Mouse (Mus musculus): Measurements from ENCODE around the gene Ly6g6d. TPM values are rescaled to one million over a fixed set of nuclear protein-coding genes. Genes with fewer than 3 reads are reported as not detected.
A peak's percentile ranks its signal among the peaks of the same experiment; 100 is the strongest.

Gene Ly6g6d
- polyA plus RNA-seq, 1 experiment from 2014 or later, result 1.4 TPM

GRCm38 (mm10) chr17:35049561-35050016 is 28.3 kb downstream of the Ly6g6d start, which contains the start of gene Clic1:
Clic1 (plus strand) TSS chr17:35049966.
- Histone ChIP-seq H3K9ac (ENCODE audit: low read depth, low read length) (peak within 1 kb of the TSS; percentile 84), H3K36me3 (ENCODE audit: control insufficient read depth, insufficient read depth, low read length) (peaks cover 25% of the 10 kb centered on the region), H3K4me2 (ENCODE audit: low read depth, low read length) (peak within 1 kb of the TSS; percentile 83), H3K27me3 (replicated peaks; ENCODE audit: control insufficient read depth, insufficient read depth, low read length) (no peaks in the 10 kb centered on the region), H3K9me3 (ENCODE audit: control insufficient read depth, low read length) (no peaks in the 10 kb centered on the region), H3K4me3 (ENCODE audit: low read depth, low read length) (peak within 1 kb of the TSS; percentile 61), H3K27ac (replicated peaks; ENCODE audit: low read depth, low read length) (peak within 1 kb of the TSS; percentile 96), H3K4me1 (ENCODE audit: control insufficient read depth, insufficient read depth, low read length) (peaks cover 50% of the 10 kb centered on the region)
- DNase-seq (ENCODE audit: low spot score) (peak; percentile 94), ATAC-seq (ENCODE audit: low read depth) (peak; percentile 35)
- 2% methylated on average over 11 of the region's 11 CpGs for WGBS

GRCm38 (mm10) chr17:35048932-35049440 is 28.9 kb downstream of the Ly6g6d start:
- ATAC-seq (ENCODE audit: low read depth) (no peak), DNase-seq (ENCODE audit: low spot score) (no peak)
- peak overlapping the region; percentile 83 for H3K4me2 ChIP-seq (ENCODE audit: low read depth, low read length)
- H3K4me1 ChIP-seq (ENCODE audit: control insufficient read depth, insufficient read depth, low read length), result peaks cover 50% of the 10 kb centered on the region
- WGBS, result 70% methylated on average over 5 of the region's 5 CpGs
- H3K4me3 ChIP-seq (ENCODE audit: low read depth, low read length), result peak overlapping the region; percentile 61; the same call in 1 of the 2 replicates
- no peaks in the 10 kb centered on the region for H3K9me3 ChIP-seq (ENCODE audit: control insufficient read depth, low read length)
- H3K27ac ChIP-seq (replicated peaks; ENCODE audit: low read depth, low read length), result peak overlapping the region; percentile 96
- no peaks in the 10 kb centered on the region for H3K27me3 ChIP-seq (replicated peaks; ENCODE audit: control insufficient read depth, insufficient read depth, low read length)
- H3K36me3 ChIP-seq (ENCODE audit: control insufficient read depth, insufficient read depth, low read length), result peaks cover 20% of the 10 kb centered on the region
- peak overlapping the region; percentile 84; the same call in 1 of the 2 replicates for H3K9ac ChIP-seq (ENCODE audit: low read depth, low read length)

GRCm38 (mm10) chr17:35048149-35048931 is 29.5 kb downstream of the Ly6g6d start:
- no peaks in the 10 kb centered on the region for H3K27me3 ChIP-seq (replicated peaks; ENCODE audit: control insufficient read depth, insufficient read depth, low read length)
- H3K36me3 ChIP-seq (ENCODE audit: control insufficient read depth, insufficient read depth, low read length), result peaks cover 14% of the 10 kb centered on the region
- 35% methylated on average over 10 of the region's 11 CpGs for WGBS
- H3K4me2 ChIP-seq (ENCODE audit: low read depth, low read length), result 0 out of 2 replicates have a peak overlapping the region, but pooled peaks have one; percentile 2
- H3K9me3 ChIP-seq (ENCODE audit: control insufficient read depth, low read length), result no peaks in the 10 kb centered on the region
- H3K4me1 ChIP-seq (ENCODE audit: control insufficient read depth, insufficient read depth, low read length), result peaks cover 50% of the 10 kb centered on the region
- H3K27ac ChIP-seq (replicated peaks; ENCODE audit: low read depth, low read length), result peak overlapping the region; percentile 96
- no peak for ATAC-seq (ENCODE audit: low read depth)
- H3K4me3 ChIP-seq (ENCODE audit: low read depth, low read length), result no peak overlapping the region
- DNase-seq (ENCODE audit: low spot score), result no peak
- H3K9ac ChIP-seq (ENCODE audit: low read depth, low read length), result no peak overlapping the region

GRCm38 (mm10) chr17:35047688-35048087 is 30.2 kb downstream of the Ly6g6d start:
- DNase-seq (ENCODE audit: low spot score) (no peak), ATAC-seq (ENCODE audit: low read depth) (no peak)
- H3K27ac ChIP-seq (replicated peaks; ENCODE audit: low read depth, low read length), result peak overlapping the region; percentile 96
- peaks cover 7% of the 10 kb centered on the region for H3K36me3 ChIP-seq (ENCODE audit: control insufficient read depth, insufficient read depth, low read length)
- H3K27me3 ChIP-seq (replicated peaks; ENCODE audit: control insufficient read depth, insufficient read depth, low read length), result no peaks in the 10 kb centered on the region
- no peak overlapping the region for H3K4me3 ChIP-seq (ENCODE audit: low read depth, low read length)
- no peak overlapping the region for H3K9ac ChIP-seq (ENCODE audit: low read depth, low read length)
- H3K4me1 ChIP-seq (ENCODE audit: control insufficient read depth, insufficient read depth, low read length), result peaks cover 50% of the 10 kb centered on the region
- H3K4me2 ChIP-seq (ENCODE audit: low read depth, low read length), result 0 out of 2 replicates have a peak overlapping the region, but pooled peaks have one; percentile 2
- 62% methylated on average over 1 of the region's 1 CpGs for WGBS
- H3K9me3 ChIP-seq (ENCODE audit: control insufficient read depth, low read length), result no peaks in the 10 kb centered on the region

- H3K36me3 ChIP-seq (ENCODE audit: control insufficient read depth, insufficient read depth, low read length), result no peaks in the 10 kb centered on the region
- H3K27ac ChIP-seq (replicated peaks; ENCODE audit: low read depth, low read length), result peak within 1 kb of the TSS; percentile 96
- peak within 1 kb of the TSS; percentile 66 for H3K4me3 ChIP-seq (ENCODE audit: low read depth, low read length)
- no peaks in the 10 kb centered on the region for H3K27me3 ChIP-seq (replicated peaks; ENCODE audit: control insufficient read depth, insufficient read depth, low read length)
- H3K4me1 ChIP-seq (ENCODE audit: control insufficient read depth, insufficient read depth, low read length), result peaks cover 45% of the 10 kb centered on the region
- H3K9ac ChIP-seq (ENCODE audit: low read depth, low read length), result peak within 1 kb of the TSS; percentile 87
- peak; percentile 99 for DNase-seq (ENCODE audit: low spot score)
- H3K4me2 ChIP-seq (ENCODE audit: low read depth, low read length), result peak within 1 kb of the TSS; percentile 98
- no peaks in the 10 kb centered on the region for H3K9me3 ChIP-seq (ENCODE audit: control insufficient read depth, low read length)
- peak; percentile 96 for ATAC-seq (ENCODE audit: low read depth)
- WGBS, result 4% methylated on average over 29 of the region's 33 CpGs
Measured at GRCm38 (mm10) chr17:35046681-35047455, 31.0 kb downstream of the Ly6g6d start, which contains the start of gene Msh5. Msh5 (minus strand) TSS chr17:35046745.

- no peaks in the 10 kb centered on the region for H3K9me3 ChIP-seq (ENCODE audit: control insufficient read depth, low read length)
- peak overlapping the region; percentile 66 for H3K4me3 ChIP-seq (ENCODE audit: low read depth, low read length)
- DNase-seq (ENCODE audit: low spot score) (no peak), ATAC-seq (ENCODE audit: low read depth) (no peak; the same call in 1 of the 2 replicates)
- 10% methylated on average over 19 of the region's 48 CpGs for WGBS
- peak overlapping the region; percentile 92 for H3K27ac ChIP-seq (replicated peaks; ENCODE audit: low read depth, low read length)
- peak overlapping the region; percentile 87 for H3K9ac ChIP-seq (ENCODE audit: low read depth, low read length)
- no peaks in the 10 kb centered on the region for H3K36me3 ChIP-seq (ENCODE audit: control insufficient read depth, insufficient read depth, low read length)
- peak overlapping the region; percentile 98 for H3K4me2 ChIP-seq (ENCODE audit: low read depth, low read length)
- no peaks in the 10 kb centered on the region for H3K27me3 ChIP-seq (replicated peaks; ENCODE audit: control insufficient read depth, insufficient read depth, low read length)
- peaks cover 42% of the 10 kb centered on the region for H3K4me1 ChIP-seq (ENCODE audit: control insufficient read depth, insufficient read depth, low read length)
Measured at GRCm38 (mm10) chr17:35045807-35046680, 31.8 kb downstream of the Ly6g6d start.

- Histone ChIP-seq H3K27me3 (replicated peaks; ENCODE audit: control insufficient read depth, insufficient read depth, low read length) (no peaks in the 10 kb centered on the region), H3K36me3 (ENCODE audit: control insufficient read depth, insufficient read depth, low read length) (no peaks in the 10 kb centered on the region), H3K9me3 (ENCODE audit: control insufficient read depth, low read length) (no peaks in the 10 kb centered on the region), H3K4me3 (ENCODE audit: low read depth, low read length) (peak overlapping the region; percentile 66), H3K27ac (replicated peaks; ENCODE audit: low read depth, low read length) (no peak overlapping the region), H3K9ac (ENCODE audit: low read depth, low read length) (peak overlapping the region; percentile 87), H3K4me2 (ENCODE audit: low read depth, low read length) (peak overlapping the region; percentile 98), H3K4me1 (ENCODE audit: control insufficient read depth, insufficient read depth, low read length) (peaks cover 42% of the 10 kb centered on the region)
- ATAC-seq (ENCODE audit: low read depth) (no peak), DNase-seq (ENCODE audit: low spot score) (no peak)
- 78% methylated on average over 7 of the region's 7 CpGs for WGBS
Measured at GRCm38 (mm10) chr17:35044904-35045806, 32.7 kb downstream of the Ly6g6d start.

Measured in embryonic facial prominence, embryonic 14.5 days (tissue).